Mouse (Mus musculus): ENCODE data around the gene Scn1b. TPM values are rescaled to one million over a fixed set of nuclear protein-coding genes. Genes with fewer than 3 reads are reported as not detected.

Scn1b gene
- total RNA-seq, 2 experiments from 2014 or later: 16.5 to 16.7 TPM

DNA sequence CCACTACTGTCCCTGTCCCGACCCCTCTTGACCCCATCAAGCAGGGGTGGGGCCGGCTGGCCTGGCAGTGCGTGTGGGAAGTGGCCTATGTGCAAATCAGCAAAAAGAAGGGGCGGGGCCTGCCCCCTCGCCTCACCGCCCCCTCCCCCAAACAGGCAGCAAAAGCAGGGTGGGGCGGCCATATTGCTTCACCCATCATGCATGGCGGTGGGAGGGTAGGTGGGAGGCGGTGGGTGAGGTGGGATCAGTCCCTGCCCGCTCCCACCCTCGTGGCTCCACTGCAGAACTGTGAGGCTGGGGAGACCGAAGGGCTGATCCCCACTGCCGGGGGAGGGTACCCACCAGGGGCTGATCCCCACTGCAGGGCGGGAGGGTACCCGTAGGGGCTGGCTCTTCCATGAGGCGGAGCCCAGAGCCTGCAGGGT, 10.1 kb downstream of the Scn1b start:
- no peak for DNase-seq

DNA sequence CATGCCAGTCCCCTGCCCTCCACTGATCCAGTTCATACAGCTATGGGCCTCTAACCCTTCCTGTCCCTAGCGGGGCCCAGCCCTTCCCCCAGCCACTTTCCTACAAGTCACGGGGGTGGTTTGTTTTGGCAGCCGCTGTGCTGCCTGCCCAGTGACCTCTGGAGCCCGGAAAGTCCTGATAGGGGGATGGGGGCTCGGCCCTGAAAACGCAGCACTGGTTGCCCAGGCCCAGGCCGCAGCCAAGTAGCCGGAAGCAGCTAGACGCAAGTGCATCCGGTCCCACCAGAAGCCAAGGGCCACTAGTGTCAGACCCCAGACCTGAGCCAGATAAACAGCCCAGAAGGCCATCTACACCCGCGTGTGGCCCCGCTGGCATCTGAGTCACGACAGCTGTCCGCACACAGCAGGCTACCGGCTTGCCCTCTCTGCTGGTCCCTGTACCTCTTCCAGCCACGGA, 11.2 kb downstream of the Scn1b start:
- peak; percentile 72 to 83 for DNase-seq

DNA sequence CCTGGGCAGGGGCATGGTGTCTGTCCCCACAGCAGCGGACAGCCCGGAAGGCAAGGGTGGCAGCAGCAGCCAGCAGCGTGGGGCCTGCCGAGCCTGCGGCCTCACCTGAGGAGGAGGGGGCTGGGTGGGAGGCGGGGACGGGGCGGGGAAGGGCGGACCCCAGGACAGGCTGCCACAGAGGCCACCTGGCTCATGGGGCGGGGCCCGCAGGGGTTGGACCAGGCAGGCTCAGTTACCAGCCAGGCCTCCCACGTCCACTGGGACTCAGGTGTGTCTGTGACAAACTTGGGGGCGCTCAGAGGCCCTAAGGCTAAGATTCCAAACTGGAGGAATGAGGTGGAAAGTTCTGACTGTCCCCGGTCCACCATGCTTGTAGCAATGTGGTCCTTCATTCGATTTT, 11.6 kb downstream of the Scn1b start, which contains the start of gene Hpn:
TSS of gene Hpn (minus strand) at position 109 of the 400 bp plus-strand sequence.
- DNase-seq: no peak

DNA sequence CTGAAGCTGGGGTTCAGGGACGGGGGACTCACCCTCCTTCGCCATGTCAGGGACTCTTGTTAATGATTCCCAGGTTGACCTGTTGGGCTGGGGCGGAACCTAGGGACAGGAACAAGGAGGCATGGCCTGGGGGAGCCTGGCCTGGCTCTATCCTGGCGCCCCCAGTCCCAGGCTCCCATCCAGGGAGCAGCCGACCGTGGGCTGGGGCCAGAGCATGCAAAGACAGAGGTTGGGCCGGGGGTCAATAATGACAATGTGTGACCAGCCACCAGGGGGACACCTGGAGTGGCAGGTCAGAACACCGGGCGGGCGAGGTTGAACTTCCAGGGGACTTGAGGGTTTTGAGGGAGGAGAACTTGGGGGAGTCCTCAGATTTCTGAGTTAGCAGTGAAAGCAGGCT, 12.2 kb downstream of the Scn1b start:
- no peak for DNase-seq

DNA sequence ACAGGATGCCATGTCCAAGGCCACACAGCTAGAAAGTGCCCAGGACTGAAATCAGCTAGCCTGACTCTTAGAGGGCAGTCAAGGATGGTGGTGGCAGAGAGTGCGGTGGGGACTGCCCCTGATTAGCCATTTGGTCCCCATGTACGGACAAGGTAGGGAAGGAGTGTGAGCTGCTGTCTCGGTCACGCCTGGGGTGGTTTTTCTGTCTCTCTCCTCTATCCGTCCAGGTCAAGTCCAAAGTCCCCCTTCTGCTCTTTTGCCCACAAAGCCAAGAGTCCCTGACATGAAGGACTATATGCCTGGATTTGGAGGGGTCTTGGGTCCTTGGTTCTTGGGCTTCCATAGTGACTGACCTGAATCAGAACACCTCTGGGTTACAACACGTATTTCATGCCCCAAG, 13.0 kb downstream of the Scn1b start:
- DNase-seq: no peak

DNA sequence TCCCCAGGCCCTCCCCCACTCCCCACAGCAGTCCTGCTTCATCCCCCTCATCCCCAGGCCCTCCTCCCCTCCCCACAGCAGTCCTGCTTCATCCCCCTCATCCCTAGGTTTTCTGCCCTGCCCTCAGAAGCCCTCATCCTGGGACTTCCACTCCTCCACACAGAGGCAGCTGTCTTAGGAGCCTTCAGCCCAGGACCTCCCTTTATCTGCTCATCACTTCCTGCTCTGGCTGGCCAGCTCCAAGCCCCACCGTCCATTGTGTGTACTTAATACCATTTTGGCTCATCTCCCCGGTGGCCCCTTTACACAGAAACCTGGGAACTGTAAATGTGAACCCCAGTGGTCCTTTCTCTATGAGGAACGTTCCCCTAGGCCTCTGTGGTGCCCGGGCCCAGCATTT, 14.8 kb downstream of the Scn1b start:
- DNase-seq: no peak

DNA sequence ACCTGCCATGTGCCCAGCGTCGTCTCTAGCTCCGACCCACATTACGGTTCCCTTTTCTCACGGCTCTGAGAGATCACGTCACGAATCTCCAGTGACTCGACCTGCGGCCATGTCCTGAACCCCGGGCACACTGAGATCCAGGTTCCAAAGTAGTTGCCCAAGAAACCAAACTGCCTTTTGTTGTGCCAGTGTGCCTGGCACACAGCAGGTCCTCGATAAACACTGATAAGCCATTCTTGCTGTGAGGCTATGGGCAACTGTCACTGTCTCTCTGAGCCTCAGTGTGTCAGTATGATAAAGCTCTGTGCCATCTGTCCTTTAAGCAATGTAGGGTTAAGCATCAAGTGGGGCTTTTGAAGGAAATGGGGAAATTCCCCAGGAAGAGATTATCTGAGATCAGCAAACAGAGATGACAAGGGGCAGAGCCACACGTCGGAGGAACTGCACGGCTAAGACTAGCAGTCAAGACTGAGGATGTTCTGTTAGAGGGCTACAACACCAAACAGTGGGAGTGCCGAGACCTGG, 15.9 kb downstream of the Scn1b start:
- no peak for DNase-seq

DNA sequence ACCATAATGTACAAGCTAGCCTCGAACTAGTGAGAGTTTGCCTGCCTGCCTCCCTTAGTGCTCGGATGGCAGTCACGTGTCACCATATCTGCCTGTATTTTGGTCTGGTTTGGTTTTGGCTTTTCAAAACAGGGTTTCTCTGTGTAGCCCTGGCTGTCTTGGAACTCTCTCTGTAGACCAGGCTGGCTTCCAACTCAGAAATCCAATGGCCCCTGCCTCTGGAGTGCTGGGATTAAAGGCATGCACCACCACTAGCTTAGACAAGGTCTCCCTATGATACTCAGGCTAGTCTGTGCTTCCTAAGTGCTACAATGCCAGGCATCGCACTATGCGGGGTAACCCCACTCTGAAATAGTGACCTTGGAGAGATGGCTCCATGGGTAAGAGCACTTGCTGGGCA, 17.0 kb downstream of the Scn1b start:
- DNase-seq: no peak

DNA sequence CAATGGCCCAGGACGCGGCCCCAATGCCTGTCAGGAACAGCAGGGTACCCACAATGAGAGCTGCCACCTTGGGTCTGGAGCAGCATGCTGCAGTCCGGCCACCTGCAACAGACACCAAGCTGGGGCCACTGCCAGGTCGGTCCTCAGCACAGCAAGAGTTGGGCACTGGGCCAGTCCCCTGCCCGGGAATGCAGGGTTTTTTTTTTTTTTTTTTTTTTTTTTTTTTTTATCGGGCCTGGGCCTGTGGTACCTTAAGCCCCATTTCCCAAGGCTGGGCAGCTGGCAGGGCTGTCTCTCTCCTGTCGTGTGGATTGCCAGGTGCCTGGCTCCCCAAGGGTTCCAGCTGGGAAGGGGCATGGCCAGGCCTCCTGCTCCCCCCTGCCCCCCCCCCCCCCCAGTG, 17.7 kb downstream of the Scn1b start:
- DNase-seq: peak; percentile 49 to 78

DNA sequence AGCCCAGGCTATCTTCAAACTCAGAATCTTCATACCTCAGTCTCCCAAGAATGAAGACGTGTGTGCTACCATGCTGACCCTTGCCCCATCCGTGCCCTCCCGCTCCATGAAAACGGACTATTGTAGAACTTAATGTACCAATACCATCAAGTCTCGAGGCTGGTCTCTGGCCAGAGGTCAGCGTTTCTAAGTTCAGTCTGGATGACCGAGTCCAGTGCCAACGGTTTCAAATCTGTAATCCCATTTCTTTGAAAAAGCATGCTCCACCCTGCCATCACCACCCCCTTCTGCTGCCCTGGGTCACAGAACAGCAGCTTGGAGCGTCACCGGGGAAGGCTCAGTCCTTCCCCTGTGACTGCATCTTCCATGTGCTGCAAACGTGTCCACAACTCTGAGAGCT, 19.0 kb downstream of the Scn1b start:
- DNase-seq: no peak

DNA sequence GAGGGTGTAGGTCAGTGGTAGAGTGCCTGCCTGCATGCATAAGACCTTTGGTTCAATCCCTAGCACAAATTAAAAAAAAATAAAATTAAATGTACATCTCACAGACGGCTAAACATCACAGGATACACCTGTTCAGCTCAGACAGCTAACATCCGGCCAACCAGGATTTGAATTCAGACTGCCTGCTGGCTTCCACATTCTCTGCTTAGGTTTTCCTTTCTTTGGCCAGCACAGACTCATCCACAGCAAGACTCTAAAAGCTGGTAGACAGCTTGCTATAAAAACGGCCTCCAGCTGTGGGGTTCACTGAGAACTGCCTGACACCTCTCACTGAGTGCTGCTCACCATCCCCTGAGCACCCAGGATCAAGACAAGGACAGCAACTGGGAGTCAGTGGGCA, 20.6 kb downstream of the Scn1b start:
- no peak for DNase-seq

DNA sequence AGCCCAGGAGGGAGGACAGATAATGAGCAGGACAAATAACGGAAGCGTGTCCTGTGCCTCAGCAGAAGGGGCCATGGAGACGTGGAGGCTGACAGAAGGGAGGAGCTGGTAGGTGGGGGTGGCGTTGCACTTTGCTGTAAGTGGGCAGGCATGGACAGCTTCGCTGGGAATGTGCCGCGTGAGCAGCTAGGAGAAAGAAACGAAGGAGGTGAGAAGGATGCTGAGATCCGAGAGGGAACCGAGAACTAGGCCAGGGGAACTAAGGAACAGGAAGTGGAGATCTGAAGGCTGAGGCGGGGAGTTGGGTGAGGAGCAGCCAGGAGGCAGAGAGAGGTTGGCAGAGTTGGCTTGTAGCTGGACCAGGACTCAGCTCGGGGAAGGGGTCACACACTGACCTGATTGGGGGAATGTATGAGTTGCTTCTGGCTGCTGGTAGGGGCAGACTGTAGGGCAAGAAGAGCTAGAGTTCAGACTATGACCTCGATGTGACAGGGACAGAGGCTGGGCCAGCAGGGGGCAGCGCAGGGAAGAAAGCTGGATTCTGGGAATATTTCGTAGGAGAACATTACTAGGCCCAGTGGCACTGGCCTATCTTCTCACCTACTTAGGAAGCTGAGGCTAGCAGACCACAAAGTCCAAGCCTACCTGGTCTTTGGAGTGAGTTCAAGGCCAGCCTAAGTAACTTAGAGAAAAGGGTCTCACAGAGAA, 21.6 kb downstream of the Scn1b start:
- peak; percentile 75 to 87 for DNase-seq

DNA sequence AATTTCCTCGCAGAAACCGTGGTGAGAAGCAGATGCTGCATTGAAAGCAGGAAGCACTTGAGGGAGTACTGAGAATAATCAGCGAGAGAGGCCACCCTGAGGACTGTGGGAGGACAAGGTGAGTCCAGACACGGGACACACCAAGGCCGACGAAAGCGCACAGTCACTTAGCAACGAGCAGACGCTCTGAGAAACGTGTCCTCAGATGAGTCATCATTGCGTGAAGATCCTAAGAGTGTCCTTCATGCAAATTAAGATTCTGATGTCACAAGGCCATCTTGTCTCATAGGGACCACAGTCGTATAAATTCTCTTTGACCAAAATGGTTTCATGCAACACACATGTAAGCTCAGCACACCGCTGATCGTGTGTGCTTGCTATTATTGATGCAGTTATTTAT, 26.0 kb downstream of the Scn1b start:
- peak; percentile 70 to 79 for DNase-seq

DNA sequence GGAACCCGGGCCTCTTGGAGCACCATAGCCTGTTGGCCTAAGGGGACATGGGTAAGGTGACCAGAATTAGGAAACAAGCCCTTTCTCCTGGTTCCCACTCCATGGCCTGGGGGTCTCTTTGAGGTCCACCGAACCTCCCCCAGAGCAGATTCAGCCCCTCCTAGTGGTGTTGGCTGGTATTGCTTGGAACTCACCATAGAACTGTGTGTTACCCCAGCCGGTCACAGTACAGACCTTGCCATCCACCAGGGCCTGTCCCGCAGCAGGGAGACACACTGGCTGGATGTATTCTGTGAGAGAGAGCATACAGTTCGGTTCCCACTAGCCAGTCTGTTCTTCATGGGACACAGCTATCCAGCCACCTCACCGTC, 27.2 kb downstream of the Scn1b start:
- DNase-seq: no peak

DNA sequence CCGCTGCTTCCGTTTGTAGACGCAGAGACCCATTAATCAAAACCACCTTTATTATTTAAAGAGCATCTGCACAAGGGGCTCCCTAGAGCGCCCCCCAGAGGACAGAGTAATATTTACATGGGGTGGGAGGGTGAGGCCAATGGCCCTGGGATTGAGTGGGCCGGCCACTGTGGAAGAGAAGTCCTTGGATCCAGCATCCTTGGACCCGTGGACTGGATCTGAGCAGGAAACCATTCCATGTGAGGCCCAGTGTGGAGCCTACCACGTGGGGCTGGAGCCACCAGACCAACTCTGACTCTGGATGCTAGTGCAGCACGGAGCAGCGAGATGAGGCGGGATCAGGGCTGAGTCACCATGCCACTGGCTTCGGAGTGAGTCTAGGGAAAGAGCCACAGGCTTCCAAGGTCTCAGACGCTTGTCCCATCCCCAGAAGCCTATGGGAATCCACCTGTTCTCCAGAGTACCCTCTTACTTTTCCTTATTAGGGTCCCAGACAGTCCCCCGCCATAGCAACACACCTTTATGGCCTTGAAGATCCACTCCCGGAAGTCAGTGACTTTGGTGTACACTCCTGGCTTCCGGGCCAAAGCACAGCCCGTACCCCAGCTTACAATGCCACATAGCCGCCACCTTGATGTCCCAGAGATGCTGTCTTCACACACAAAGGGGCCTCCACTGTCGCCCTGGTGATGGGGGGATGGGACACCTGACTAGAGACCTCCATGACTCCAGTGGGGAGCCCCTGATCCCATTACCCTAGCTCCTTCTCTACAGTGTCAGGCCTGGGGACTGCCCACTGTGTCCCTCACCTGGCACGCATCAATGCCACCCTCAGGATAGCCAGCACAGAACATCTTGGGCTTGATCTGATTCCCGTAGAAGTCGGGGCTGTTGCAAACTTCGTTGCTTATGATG, 27.8 kb downstream of the Scn1b start:
- peak; percentile 76 to 79 for DNase-seq

DNA sequence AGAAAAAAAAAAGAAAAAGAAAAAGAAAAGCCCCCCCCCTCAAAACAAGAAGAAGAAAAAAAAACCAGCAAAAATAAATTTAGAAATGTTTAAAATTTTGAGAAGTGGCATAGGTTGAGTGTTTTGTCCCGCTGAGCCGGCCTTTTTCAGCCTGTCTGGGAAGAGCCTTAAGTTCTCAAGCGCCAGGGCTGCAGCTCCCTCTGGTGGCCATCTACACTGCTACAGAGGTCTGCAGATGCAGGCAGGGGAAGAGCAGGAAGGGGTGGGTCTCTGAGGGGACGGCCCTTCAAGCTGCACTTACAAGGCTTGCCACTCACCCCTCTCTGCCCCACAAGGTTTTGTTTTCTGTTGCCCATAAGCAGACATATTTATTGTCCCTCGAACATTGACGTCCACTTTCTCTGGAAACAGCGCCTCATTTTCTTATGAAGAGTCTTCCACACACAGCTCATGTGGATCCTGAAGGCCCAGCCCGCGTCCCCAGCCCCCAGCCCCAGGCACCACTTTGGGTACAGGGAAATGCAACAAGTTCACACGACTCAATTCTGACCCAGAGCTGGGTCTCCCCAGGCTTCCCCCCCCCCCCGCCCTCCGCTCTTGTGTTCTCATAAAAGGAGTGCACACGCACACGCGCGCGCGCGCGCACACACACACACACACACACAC, 29.1 kb downstream of the Scn1b start:
- DNase-seq: peak; percentile 92 to 94

DNA sequence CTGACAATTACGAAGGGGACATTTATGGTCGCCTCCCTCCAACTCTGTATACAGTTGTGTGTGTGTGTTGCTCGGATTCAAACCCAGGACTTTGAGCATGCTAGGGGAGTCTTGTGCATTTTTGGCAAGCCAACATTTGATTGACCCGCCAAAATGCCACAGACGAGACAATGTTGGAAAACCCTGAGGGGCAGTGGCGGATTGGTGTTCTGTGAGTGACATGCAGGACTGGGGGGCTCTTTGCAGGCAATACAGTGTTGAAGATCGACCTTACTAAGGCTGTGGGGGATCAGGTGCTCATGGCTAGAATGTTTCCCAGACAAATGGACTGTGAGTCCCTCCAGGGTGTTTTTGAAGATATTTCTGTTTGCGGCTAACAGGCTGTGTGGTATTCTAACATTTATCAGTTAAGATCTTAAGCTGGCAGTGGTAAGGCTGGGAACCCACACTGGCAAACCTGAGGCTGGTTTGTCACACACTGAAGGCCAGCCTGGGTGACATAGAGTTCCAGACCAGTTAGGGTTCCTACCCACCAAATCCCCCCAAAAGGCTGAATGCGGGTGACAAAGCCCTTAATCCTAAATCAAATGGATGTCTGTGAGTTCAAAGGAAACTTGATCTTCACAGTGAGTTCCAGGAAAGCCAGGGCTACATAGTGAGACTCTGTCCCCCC, 29.8 kb downstream of the Scn1b start:
- no peak for DNase-seq

DNA sequence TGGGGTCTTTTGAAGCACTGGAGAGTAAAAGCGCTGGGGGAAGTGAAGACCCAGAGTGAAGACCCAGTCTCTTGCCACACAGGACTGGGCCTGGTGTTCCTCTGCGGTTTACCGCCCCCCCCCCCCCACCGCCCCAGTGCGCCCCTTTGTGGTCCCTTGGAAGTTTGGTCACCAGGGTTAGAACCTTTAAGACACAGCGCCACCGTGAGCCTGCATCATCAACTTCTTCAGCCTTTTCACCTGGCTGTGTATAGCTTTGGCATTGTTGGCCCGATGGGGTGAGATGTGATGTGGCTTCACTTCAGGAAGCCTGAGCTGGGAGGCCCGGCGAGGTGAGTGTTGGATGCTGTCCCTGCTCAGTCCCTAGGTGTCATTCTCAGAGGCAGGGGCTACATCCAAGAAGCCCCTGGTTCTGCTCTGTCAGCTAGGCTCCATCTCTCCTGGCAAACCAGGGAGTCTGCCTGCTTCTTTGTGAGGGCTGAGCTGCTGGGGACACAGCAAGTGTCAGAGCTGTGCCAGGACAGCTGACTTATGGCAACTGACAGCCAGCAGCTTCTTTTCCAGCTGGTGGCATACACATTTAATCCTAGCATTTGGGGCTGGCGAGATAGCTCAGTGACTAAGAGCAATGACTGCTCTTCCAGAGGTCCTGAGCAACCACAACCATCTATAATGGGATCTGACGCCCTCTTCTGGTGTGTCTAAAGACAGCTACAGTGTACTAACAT, 31.9 kb downstream of the Scn1b start:
- DNase-seq: no peak

DNA sequence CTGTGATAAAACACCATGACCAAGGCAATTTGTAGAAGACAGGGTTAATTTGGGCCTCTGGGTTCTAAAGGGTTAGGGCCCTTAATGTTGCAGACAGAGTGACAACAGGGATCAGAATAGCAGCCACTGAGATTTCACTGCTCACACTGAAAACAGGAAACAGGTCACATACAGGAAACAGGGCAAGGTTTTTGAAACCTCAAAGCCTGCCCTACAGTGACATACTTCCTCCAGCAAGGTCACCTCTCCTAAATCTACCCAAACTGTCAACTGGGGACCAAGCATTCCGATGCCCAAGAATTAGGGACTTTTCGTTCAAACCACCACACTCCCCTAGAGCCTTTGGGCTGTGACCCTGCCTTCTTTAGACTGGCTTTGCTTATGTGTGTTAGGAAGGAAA, 37.1 kb downstream of the Scn1b start:
- DNase-seq: no peak

DNA sequence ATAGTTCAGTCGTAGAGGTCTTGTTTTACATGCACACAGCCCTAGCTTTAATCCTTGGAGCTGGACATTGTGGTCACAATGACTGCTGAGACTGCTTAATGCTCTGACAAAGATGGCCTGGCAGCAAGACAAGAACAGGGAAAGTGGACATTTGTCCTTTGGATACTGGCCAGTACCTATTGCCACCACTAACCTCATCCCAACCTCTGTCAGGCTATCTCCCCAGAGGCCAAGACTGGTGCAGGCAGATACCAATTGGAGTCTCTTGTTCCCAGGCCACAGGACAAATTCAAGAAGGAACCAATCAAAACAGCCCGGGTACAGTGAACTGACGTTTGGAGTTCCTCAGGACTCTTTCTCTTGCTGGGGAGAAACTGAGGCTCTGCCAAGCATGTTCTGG, 38.6 kb downstream of the Scn1b start:
- peak in 1 of 2 experiments; percentile 28 for DNase-seq

DNA sequence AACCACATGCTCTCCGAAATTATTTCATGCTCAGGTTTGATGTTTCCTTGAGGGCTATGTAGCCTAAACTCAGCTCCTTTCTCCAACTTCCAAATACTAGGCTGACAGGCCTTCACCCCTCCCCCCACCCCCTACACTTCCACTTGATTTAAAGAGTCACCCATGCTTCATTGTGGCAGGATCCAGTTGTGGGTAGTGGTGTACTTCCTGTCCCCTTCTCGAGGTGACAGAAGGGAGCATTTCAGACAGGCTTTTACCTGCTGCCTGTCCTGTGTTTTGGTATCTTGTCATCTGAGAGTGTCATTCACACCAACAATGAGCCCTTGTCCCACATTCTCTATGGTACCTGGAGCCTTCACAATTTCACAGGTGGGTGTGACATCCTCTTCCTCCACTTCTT, 39.5 kb downstream of the Scn1b start:
- no peak for DNase-seq

All from adrenal gland, postnatal 36 days (tissue).